Mouse (Mus musculus): Measurements from ENCODE around the gene Vmn1r218. TPM values are rescaled to one million over a fixed set of nuclear protein-coding genes. Genes with fewer than 3 reads are reported as not detected.
"Not testable (repeated sequence)": the region's sequence is repeated elsewhere in the genome, so short reads cannot be mapped to it uniquely, and the experiment has no call there.

Vmn1r218 gene
- polyA plus RNA-seq (2015; fragmentation: Nextera tagmentation; extraction: Ambion mirVana) = not detected in 2 replicates

- WGBS = 68% methylated on average over 3 of the region's 3 CpGs
- H3K36me3 ChIP-seq = no peaks in the 10 kb centered on the region
- H3K27me3 ChIP-seq = no peaks in the 10 kb centered on the region
- no peak within 1 kb of the TSS for H3K9ac ChIP-seq
- H3K4me1 ChIP-seq = no peaks in the 10 kb centered on the region
- no peak within 1 kb of the TSS for H3K4me3 ChIP-seq
- no peak within 1 kb of the TSS for H3K4me2 ChIP-seq (replicated peaks)
- no peak within 1 kb of the TSS for H3K27ac ChIP-seq
- ATAC-seq (ENCODE audit: low FRiP score, low read depth) = no peak
- H3K9me3 ChIP-seq = no peaks in the 10 kb centered on the region
Measured at GRCm38 (mm10) chr13:23133099-23133498, at the start of gene Vmn1r218. Vmn1r218 (plus strand) TSS chr13:23133155.

- H3K27me3 ChIP-seq = no peaks in the 10 kb centered on the region
Measured at GRCm38 (mm10) chr13:23094386-23094785, 38.6 kb upstream of the Vmn1r218 start.

GRCm38 (mm10) chr13:23118126-23118525, 14.8 kb upstream of the Vmn1r218 start, which contains the start of gene Vmn1r217:
Vmn1r217 (minus strand) TSS chr13:23118226.
- WGBS = 68% methylated on average over 1 of the region's 1 CpGs
- not testable (repeated sequence) for ATAC-seq (ENCODE audit: low FRiP score, low read depth); H3K4me1 ChIP-seq

More at GRCm38 (mm10) chr13:23094386-23094785, 38.6 kb upstream of the Vmn1r218 start:
- H3K9ac ChIP-seq = no peak overlapping the region
- H3K4me1 ChIP-seq = no peaks in the 10 kb centered on the region
- no peaks in the 10 kb centered on the region for H3K36me3 ChIP-seq
- H3K9me3 ChIP-seq = no peaks in the 10 kb centered on the region
- no peak overlapping the region for H3K4me3 ChIP-seq
- ATAC-seq (ENCODE audit: low FRiP score, low read depth) = no peak
- H3K4me2 ChIP-seq (replicated peaks) = no peak overlapping the region
- H3K27ac ChIP-seq = no peak overlapping the region
- WGBS = 84% methylated on average over 4 of the region's 4 CpGs

GRCm38 (mm10) chr13:23120611-23121010, 12.3 kb upstream of the Vmn1r218 start:
- no peak for ATAC-seq (ENCODE audit: low FRiP score, low read depth)
- no peak overlapping the region for H3K4me3 ChIP-seq
- WGBS = 94% methylated on average over 2 of the region's 2 CpGs
- no peaks in the 10 kb centered on the region for H3K27me3 ChIP-seq
- H3K36me3 ChIP-seq = no peaks in the 10 kb centered on the region
- no peaks in the 10 kb centered on the region for H3K4me1 ChIP-seq
- no peak overlapping the region for H3K4me2 ChIP-seq (replicated peaks)
- H3K27ac ChIP-seq = no peak overlapping the region
- H3K9me3 ChIP-seq = no peaks in the 10 kb centered on the region
- no peak overlapping the region for H3K9ac ChIP-seq

More at GRCm38 (mm10) chr13:23118126-23118525, 14.8 kb upstream of the Vmn1r218 start, which contains the start of gene Vmn1r217:
- H3K9ac ChIP-seq; H3K4me3 ChIP-seq; H3K9me3 ChIP-seq; H3K27ac ChIP-seq; H3K27me3 ChIP-seq; H3K36me3 ChIP-seq; H3K4me2 ChIP-seq (replicated peaks): not testable (repeated sequence)

GRCm38 (mm10) chr13:23133501-23133900, 546 bp downstream of the Vmn1r218 start:
- Histone ChIP-seq H3K4me3 (no peak overlapping the region), H3K9ac (no peak overlapping the region), H3K9me3 (no peaks in the 10 kb centered on the region), H3K4me1 (no peaks in the 10 kb centered on the region), H3K27me3 (no peaks in the 10 kb centered on the region), H3K27ac (no peak overlapping the region), H3K4me2 (replicated peaks) (no peak overlapping the region), H3K36me3 (no peaks in the 10 kb centered on the region)
- no peak for ATAC-seq (ENCODE audit: low FRiP score, low read depth)
- WGBS = 64% methylated on average over 1 of the region's 1 CpGs

GRCm38 (mm10) chr13:23138880-23139279, 5.9 kb downstream of the Vmn1r218 start:
- no peak for ATAC-seq (ENCODE audit: low FRiP score, low read depth)
- WGBS = 78% methylated on average over 2 of the region's 2 CpGs
- Histone ChIP-seq H3K4me2 (replicated peaks) (no peak overlapping the region), H3K4me3 (no peak overlapping the region), H3K27me3 (no peaks in the 10 kb centered on the region), H3K9me3 (no peaks in the 10 kb centered on the region), H3K36me3 (no peaks in the 10 kb centered on the region), H3K4me1 (no peaks in the 10 kb centered on the region), H3K9ac (no peak overlapping the region), H3K27ac (no peak overlapping the region)

GRCm38 (mm10) chr13:23157848-23158247, 24.9 kb downstream of the Vmn1r218 start:
- no peaks in the 10 kb centered on the region; the same call in 1 of the 2 replicates for H3K4me1 ChIP-seq
- no peak overlapping the region for H3K4me2 ChIP-seq (replicated peaks)
- no peak for ATAC-seq (ENCODE audit: low FRiP score, low read depth)
- H3K9ac ChIP-seq = no peak overlapping the region
- H3K4me3 ChIP-seq = no peak overlapping the region
- no peaks in the 10 kb centered on the region for H3K27me3 ChIP-seq
- WGBS = 62% methylated on average over 3 of the region's 3 CpGs
- H3K36me3 ChIP-seq = no peaks in the 10 kb centered on the region
- H3K9me3 ChIP-seq = no peaks in the 10 kb centered on the region
- no peak overlapping the region for H3K27ac ChIP-seq

GRCm38 (mm10) chr13:23159012-23159411, 26.1 kb downstream of the Vmn1r218 start, which contains the start of gene Vmn1r219:
Vmn1r219 (plus strand) TSS chr13:23159312.
- Histone ChIP-seq H3K9ac (no peak within 1 kb of the TSS), H3K4me3 (no peak within 1 kb of the TSS), H3K4me1 (no peaks in the 10 kb centered on the region; the same call in 1 of the 2 replicates), H3K36me3 (no peaks in the 10 kb centered on the region), H3K4me2 (replicated peaks) (no peak within 1 kb of the TSS), H3K9me3 (no peaks in the 10 kb centered on the region), H3K27me3 (no peaks in the 10 kb centered on the region), H3K27ac (no peak within 1 kb of the TSS)
- no peak for ATAC-seq (ENCODE audit: low FRiP score, low read depth)
- WGBS = 80% methylated on average over 4 of the region's 4 CpGs

- not testable (repeated sequence) for H3K27ac ChIP-seq; ATAC-seq (ENCODE audit: low FRiP score, low read depth); H3K27me3 ChIP-seq; H3K4me3 ChIP-seq; H3K9me3 ChIP-seq; H3K9ac ChIP-seq; H3K36me3 ChIP-seq; H3K4me1 ChIP-seq; H3K4me2 ChIP-seq (replicated peaks)
- WGBS = 86% methylated on average over 4 of the region's 4 CpGs
Measured at GRCm38 (mm10) chr13:23166471-23166870, 33.5 kb downstream of the Vmn1r218 start.

- Histone ChIP-seq H3K36me3 (no peaks in the 10 kb centered on the region), H3K9me3 (no peaks in the 10 kb centered on the region), H3K9ac (no peak within 1 kb of the TSS), H3K27me3 (no peaks in the 10 kb centered on the region), H3K4me3 (no peak within 1 kb of the TSS), H3K4me2 (replicated peaks) (no peak within 1 kb of the TSS), H3K4me1 (no peaks in the 10 kb centered on the region), H3K27ac (no peak within 1 kb of the TSS)
- WGBS = 87% methylated on average over 2 of the region's 2 CpGs
- ATAC-seq (ENCODE audit: low FRiP score, low read depth) = no peak
Measured at GRCm38 (mm10) chr13:23187875-23188274, 54.9 kb downstream of the Vmn1r218 start, which contains the start of gene Vmn1r220. Vmn1r220 (minus strand) TSS chr13:23187975.

Other genes with a start within 250 kb of the Vmn1r218 start
- gene Vmn1r212, start 248.9 kb upstream of the Vmn1r218 start, polyA plus RNA-seq (2015; fragmentation: Nextera tagmentation; extraction: Ambion mirVana) = not detected in 2 replicates
- not detected in 2 replicates for gene Vmn1r213, start 125.5 kb upstream of the Vmn1r218 start, polyA plus RNA-seq (2015; fragmentation: Nextera tagmentation; extraction: Ambion mirVana)
- not detected in 2 replicates for gene Vmn1r214, start 102.7 kb upstream of the Vmn1r218 start, polyA plus RNA-seq (2015; fragmentation: Nextera tagmentation; extraction: Ambion mirVana)
- not detected in 2 replicates for gene Vmn1r215, start 65.1 kb upstream of the Vmn1r218 start, polyA plus RNA-seq (2015; fragmentation: Nextera tagmentation; extraction: Ambion mirVana)
- gene Vmn1r217, start 14.9 kb upstream of the Vmn1r218 start, polyA plus RNA-seq (2015; fragmentation: Nextera tagmentation; extraction: Ambion mirVana) = not detected in 2 replicates
- not detected in 2 replicates for gene Vmn1r219, start 26.2 kb downstream of the Vmn1r218 start, polyA plus RNA-seq (2015; fragmentation: Nextera tagmentation; extraction: Ambion mirVana)
- not detected in 2 replicates for gene Vmn1r220, start 54.8 kb downstream of the Vmn1r218 start, polyA plus RNA-seq (2015; fragmentation: Nextera tagmentation; extraction: Ambion mirVana)
- not detected in 2 replicates for gene Vmn1r221, start 81.0 kb downstream of the Vmn1r218 start, polyA plus RNA-seq (2015; fragmentation: Nextera tagmentation; extraction: Ambion mirVana)
- not detected in 2 replicates for gene Vmn1r222, start 102.8 kb downstream of the Vmn1r218 start, polyA plus RNA-seq (2015; fragmentation: Nextera tagmentation; extraction: Ambion mirVana)
- gene Vmn1r223, start 114.0 kb downstream of the Vmn1r218 start, polyA plus RNA-seq (2015; fragmentation: Nextera tagmentation; extraction: Ambion mirVana) = not detected in 2 replicates
- 65.0 and 70.3 TPM in 2 replicates for gene Zfp322a, start 236.1 kb downstream of the Vmn1r218 start, polyA plus RNA-seq (2015; fragmentation: Nextera tagmentation; extraction: Ambion mirVana)